Mouse (Mus musculus) right cerebral cortex, postnatal 25 days (tissue): ENCODE results near the gene Tor4a.

ENCODE experiments used
- DNase-seq: peaks from one replicate; pipeline ENCODE4 v3.0.0; 2022

Gene Tor4a

GRCm38 (mm10) chr2:25196172-25196954, at the start of gene Tor4a:
Gene Tor4a (minus strand): TSS chr2:25196886.
- DNase-seq, result peak; percentile 17

- no peak for DNase-seq
Measured at GRCm38 (mm10) chr2:25244144-25244543, 47.5 kb upstream of the Tor4a start.

GRCm38 (mm10) chr2:25243342-25243741, 46.7 kb upstream of the Tor4a start:
- no peak for DNase-seq

GRCm38 (mm10) chr2:25242101-25242506, 45.4 kb upstream of the Tor4a start, which contains the start of the genes Rnf208 and Cysrt1:
Gene Rnf208 (plus strand): TSS chr2:25242255.
Gene Cysrt1 (minus strand): TSS chr2:25242452.
- peak; percentile 67 for DNase-seq

- no peak for DNase-seq
Measured at GRCm38 (mm10) chr2:25241438-25241775, 44.7 kb upstream of the Tor4a start.

GRCm38 (mm10) chr2:25240723-25241437, 44.2 kb upstream of the Tor4a start:
- peak; percentile 66 for DNase-seq

GRCm38 (mm10) chr2:25240310-25240709, 43.6 kb upstream of the Tor4a start:
- DNase-seq, result no peak

GRCm38 (mm10) chr2:25239766-25240165, 43.1 kb upstream of the Tor4a start:
- DNase-seq, result no peak

- DNase-seq, result no peak
Measured at GRCm38 (mm10) chr2:25238106-25238505, 41.4 kb upstream of the Tor4a start.

GRCm38 (mm10) chr2:25237522-25237921, 40.8 kb upstream of the Tor4a start:
- no peak for DNase-seq

GRCm38 (mm10) chr2:25236614-25237013, 39.9 kb upstream of the Tor4a start, which contains the start of gene Rnf224:
Gene Rnf224 (minus strand): TSS chr2:25236787.
- DNase-seq, result no peak

- no peak for DNase-seq
Measured at GRCm38 (mm10) chr2:25234551-25235220, 38.0 kb upstream of the Tor4a start.

GRCm38 (mm10) chr2:25234050-25234449, 37.4 kb upstream of the Tor4a start, which contains the start of gene Slc34a3:
Gene Slc34a3 (minus strand): TSS chr2:25234364.
- DNase-seq, result no peak

GRCm38 (mm10) chr2:25233421-25233820, 36.7 kb upstream of the Tor4a start:
- no peak for DNase-seq

GRCm38 (mm10) chr2:25231038-25231437, 34.4 kb upstream of the Tor4a start:
- no peak for DNase-seq

GRCm38 (mm10) chr2:25230581-25230980, 33.9 kb upstream of the Tor4a start:
- no peak for DNase-seq

- no peak for DNase-seq
Measured at GRCm38 (mm10) chr2:25229582-25229981, 32.9 kb upstream of the Tor4a start.

GRCm38 (mm10) chr2:25228995-25229530, 32.4 kb upstream of the Tor4a start:
- DNase-seq, result no peak

GRCm38 (mm10) chr2:25228431-25228889, 31.8 kb upstream of the Tor4a start:
- DNase-seq, result peak; percentile 83

- DNase-seq, result no peak
Measured at GRCm38 (mm10) chr2:25227406-25227805, 30.7 kb upstream of the Tor4a start.

GRCm38 (mm10) chr2:25226864-25227263, 30.2 kb upstream of the Tor4a start:
- peak; percentile 41 for DNase-seq

- no peak for DNase-seq
Measured at GRCm38 (mm10) chr2:25225811-25226379, 29.2 kb upstream of the Tor4a start.
